Mouse (Mus musculus) spleen, postnatal 10 days (tissue): Measurements from ENCODE around the gene Gm884.

Source experiments
- DNase-seq, 2 experiments: peaks; one replicate each; pipeline ENCODE4 v3.0.0; 2021 to 2022; ENCODE audit warnings: low spot score in 2 of 2

Gm884 gene

GRCm38 (mm10) chr11:103621040-103621439 lies at the start of gene Gm884:
Gene Gm884 (minus strand): TSS chr11:103621140.
- DNase-seq, result no peak

GRCm38 (mm10) chr11:103666907-103667426 lies 46.0 kb upstream of the Gm884 start:
- DNase-seq, result no peak

GRCm38 (mm10) chr11:103666181-103666906 lies 45.4 kb upstream of the Gm884 start:
- DNase-seq, result no peak

- no peak for DNase-seq
Observed at GRCm38 (mm10) chr11:103665695-103666094, 44.8 kb upstream of the Gm884 start.

- no peak for DNase-seq
Observed at GRCm38 (mm10) chr11:103663119-103663518, 42.2 kb upstream of the Gm884 start.

GRCm38 (mm10) chr11:103662546-103662945 lies 41.6 kb upstream of the Gm884 start:
- DNase-seq, result no peak

- DNase-seq, result no peak
Observed at GRCm38 (mm10) chr11:103661863-103662262, 40.9 kb upstream of the Gm884 start.

- DNase-seq, result no peak
Observed at GRCm38 (mm10) chr11:103658189-103658588, 37.2 kb upstream of the Gm884 start.

GRCm38 (mm10) chr11:103656520-103656919 lies 35.6 kb upstream of the Gm884 start:
- peak in 1 of 2 experiments; percentile 52 for DNase-seq

- no peak for DNase-seq
Observed at GRCm38 (mm10) chr11:103653359-103653965, 32.5 kb upstream of the Gm884 start.

- DNase-seq, result no peak
Observed at GRCm38 (mm10) chr11:103651426-103651825, 30.5 kb upstream of the Gm884 start.

GRCm38 (mm10) chr11:103649983-103650493 lies 29.1 kb upstream of the Gm884 start:
- DNase-seq, result no peak

GRCm38 (mm10) chr11:103649301-103649982 lies 28.5 kb upstream of the Gm884 start, which contains the start of gene Rprml:
Gene Rprml (plus strand): TSS chr11:103649570.
- no peak for DNase-seq

GRCm38 (mm10) chr11:103648656-103649055 lies 27.7 kb upstream of the Gm884 start:
- DNase-seq, result no peak

- no peak for DNase-seq
Observed at GRCm38 (mm10) chr11:103647921-103648620, 27.1 kb upstream of the Gm884 start.

- DNase-seq, result peak in 1 of 2 experiments; percentile 5
Observed at GRCm38 (mm10) chr11:103646301-103646700, 25.4 kb upstream of the Gm884 start.

GRCm38 (mm10) chr11:103645731-103646130 lies 24.8 kb upstream of the Gm884 start:
- no peak for DNase-seq

GRCm38 (mm10) chr11:103643211-103643610 lies 22.3 kb upstream of the Gm884 start:
- no peak for DNase-seq

GRCm38 (mm10) chr11:103639407-103639946 lies 18.5 kb upstream of the Gm884 start:
- peak in 1 of 2 experiments; percentile 48 for DNase-seq

- no peak for DNase-seq
Observed at GRCm38 (mm10) chr11:103638790-103639189, 17.9 kb upstream of the Gm884 start, which contains the start of gene Lyzl6. Gene Lyzl6 (minus strand): TSS chr11:103638890.

GRCm38 (mm10) chr11:103636261-103636660 lies 15.3 kb upstream of the Gm884 start:
- DNase-seq, result no peak
